ENCODE assay signal across 25 mouse cellular contexts in the genomic region with DNA sequence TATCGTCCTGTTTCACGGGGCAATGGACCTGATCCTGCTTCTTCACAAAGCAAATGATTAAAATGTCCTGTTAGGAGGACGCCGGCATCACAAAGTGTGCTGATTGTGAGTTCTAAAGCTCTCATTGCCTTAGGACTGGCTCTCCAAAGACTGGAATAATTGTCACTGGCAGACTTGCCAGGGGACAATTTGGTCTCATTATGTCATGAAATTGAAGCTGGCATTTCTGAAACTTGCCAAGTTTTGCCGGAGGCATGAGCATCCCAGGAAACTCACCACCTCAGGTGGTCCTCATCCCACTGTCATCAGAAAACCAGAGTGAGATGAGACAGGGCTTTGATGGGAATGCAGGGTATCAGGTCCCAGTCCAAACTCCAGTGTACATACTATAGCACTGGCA.
DNase-seq lines count a peak whose midpoint lies in the region; ATAC-seq lines count a peak whose summit lies in the region.
"Had no signal": no experiment of that assay in that cellular context is flagged by ENCODE, and none has a peak within 500 bp of the region (broad histone marks: within the 10 kb centered on the region; RNA-seq: fewer than 3 reads in every experiment).

No protein-coding gene starts in this region.

- H3K9ac ChIP-seq in midbrain, embryonic 15.5 days: no peak overlapping the region
- H3K9ac ChIP-seq: heart, embryonic 12.5 days; heart, embryonic 15.5 days; hindbrain, embryonic 13.5 days; intestine, embryonic 15.5 days had no signal

- H3K27ac ChIP-seq in midbrain, embryonic 15.5 days: no peak overlapping the region
- H3K27ac ChIP-seq: forebrain, embryonic 10.5 days; heart, embryonic 15.5 days; hindbrain, embryonic 10.5 days; hindbrain, embryonic 13.5 days; intestine, embryonic 15.5 days had no signal

- peaks cover 2% of the 10 kb centered on the region; the same call in 1 of the 2 replicates for H3K4me1 ChIP-seq in midbrain, embryonic 15.5 days
- H3K4me1 ChIP-seq: intestine, embryonic 15.5 days had no signal

- H3K4me3 ChIP-seq in midbrain, embryonic 15.5 days: no peak overlapping the region
- H3K4me3 ChIP-seq: forebrain, embryonic 10.5 days; heart, embryonic 12.5 days; heart, embryonic 15.5 days; hindbrain, embryonic 10.5 days; hindbrain, embryonic 13.5 days; intestine, embryonic 15.5 days had no signal

- WGBS in midbrain, embryonic 15.5 days: 77% methylated on average over 5 of the region's 5 CpGs

- ATAC-seq in cerebellum, adult (ENCODE audit: insufficient number of reproducible peaks, low FRiP score, low TSS enrichment): 0 out of 2 replicates have a peak, but pooled peaks have one; percentile 17
- no peak for ATAC-seq in midbrain, embryonic 15.5 days (replicated peaks)
- ATAC-seq: forebrain, embryonic 14.5 days; hindbrain, embryonic 16.5 days; intestine, embryonic 15.5 days; Patski had no signal

- DNase-seq in cerebellum, postnatal 4 days (ENCODE audit: low spot score in 2 of 2): no peak
- peak; percentile 38 for DNase-seq in cerebellum, adult 11 months
- peak; percentile 73 for DNase-seq in cerebellum, adult 9-10 months
- peak; percentile 30 to 50 for DNase-seq in cerebellum, postnatal 36 days
- no peak for DNase-seq in frontal cortex, postnatal 10 days (ENCODE audit: low spot score in 2 of 2)
- DNase-seq in testis, postnatal 14 days (ENCODE audit: low spot score): no peak
- DNase-seq: adrenal gland, postnatal 10 days; adrenal gland, postnatal 36 days; gastrocnemius, postnatal 10 days; heart, adult 18-20 months; heart, postnatal 10 days; heart, postnatal 36 days; kidney, adult 11 months; kidney, adult 8-10 months had no signal

- H3K4me2 ChIP-seq in midbrain, embryonic 15.5 days: no peak overlapping the region
- H3K4me2 ChIP-seq: heart, embryonic 12.5 days; heart, embryonic 15.5 days; hindbrain, embryonic 13.5 days; intestine, embryonic 15.5 days had no signal

- H3K9me3 ChIP-seq in midbrain, embryonic 15.5 days: no peaks in the 10 kb centered on the region
- H3K9me3 ChIP-seq: forebrain, embryonic 10.5 days; heart, embryonic 12.5 days; heart, embryonic 15.5 days; hindbrain, embryonic 10.5 days; hindbrain, embryonic 13.5 days; intestine, embryonic 15.5 days had no signal

- H3K36me3 ChIP-seq in midbrain, embryonic 15.5 days (replicated peaks): no peaks in the 10 kb centered on the region
- H3K36me3 ChIP-seq: forebrain, embryonic 10.5 days; heart, embryonic 12.5 days; heart, embryonic 15.5 days; hindbrain, embryonic 10.5 days; hindbrain, embryonic 13.5 days; intestine, embryonic 15.5 days had no signal

- no peaks in the 10 kb centered on the region for H3K27me3 ChIP-seq in midbrain, embryonic 15.5 days (replicated peaks)
- H3K27me3 ChIP-seq: intestine, embryonic 15.5 days; Patski had no signal

Comparison
In these comparisons a context has a peak if more than half of its experiments do, and no peak if none do; other contexts are left out.
1. DNase-seq: peak in cerebellum, adult 11 months (single experiment), cerebellum, adult 9-10 months (single experiment) and cerebellum, postnatal 36 days (2 of 2); none in cerebellum, postnatal 4 days (0 of 2), frontal cortex, postnatal 10 days (0 of 2) and testis, postnatal 14 days (single experiment).